Mouse (Mus musculus): ENCODE measurements around the gene Rpl3. TPM values are rescaled to one million over a fixed set of nuclear protein-coding genes. Genes with fewer than 3 reads are reported as not detected.

Rpl3 gene
- 1,493 and 2,101 TPM in 2 replicates for polyA plus RNA-seq (2021; fragmentation: Nextera tagmentation)
- long read RNA-seq, experiment 1, transcript Rpl3-204 (9 exons, 1,877 nt) = minor isoform, 41 of 8,830 reads
- long read RNA-seq, experiment 1, transcript Rpl3-201 (10 exons, 1,351 nt) = major isoform, 8,666 of 8,830 reads
- long read RNA-seq, experiment 1, partial matches to known transcripts = 47 of 8,830 reads
- long read RNA-seq, experiment 1, other reads (novel, unspliced or antisense) = 76 of 8,830 reads
- long read RNA-seq, experiment 2, transcript Rpl3-201 (10 exons, 1,351 nt) = major isoform, 2,482 of 2,657 reads
- long read RNA-seq, experiment 2, partial matches to known transcripts = 146 of 2,657 reads
- long read RNA-seq, experiment 2, other reads (novel, unspliced or antisense) = 28 of 2,657 reads

GRCm38 (mm10) chr15:80091121-80091955 lies at the start of gene Rpl3, which contains the start of gene Syngr1:
TSS of gene Rpl3 (minus strand) at chr15:80091868.
TSS of gene Syngr1 (plus strand) at chr15:80091334.

GRCm38 (mm10) chr15:80132993-80133586 lies 41.4 kb upstream of the Rpl3 start, which contains the start of gene Tab1:
TSS of gene Tab1 (plus strand) at chr15:80133127.

Other genes with a start within 250 kb of the Rpl3 start
- gene Apobec3, start 200.2 kb downstream of the Rpl3 start, polyA plus RNA-seq (2021; fragmentation: Nextera tagmentation) = 1.9 and 3.0 TPM in 2 replicates
- gene Cbx7, start 120.7 kb downstream of the Rpl3 start, polyA plus RNA-seq (2021; fragmentation: Nextera tagmentation) = 15.4 and 37.2 TPM in 2 replicates
- 7.8 and 11.7 TPM in 2 replicates for gene Pdgfb, start 76.9 kb downstream of the Rpl3 start, polyA plus RNA-seq (2021; fragmentation: Nextera tagmentation)
- gene Syngr1, start 534 bp downstream of the Rpl3 start, polyA plus RNA-seq (2021; fragmentation: Nextera tagmentation) = 126 and 202 TPM in 2 replicates
- gene Tab1, start 41.3 kb upstream of the Rpl3 start, polyA plus RNA-seq (2021; fragmentation: Nextera tagmentation) = 13.0 and 16.6 TPM in 2 replicates
- 14.3 and 15.9 TPM in 2 replicates for gene Mgat3, start 81.9 kb upstream of the Rpl3 start, polyA plus RNA-seq (2021; fragmentation: Nextera tagmentation)
- 10.7 and 13.6 TPM in 2 replicates for gene Mief1, start 142.2 kb upstream of the Rpl3 start, polyA plus RNA-seq (2021; fragmentation: Nextera tagmentation)
- not detected in 2 replicates for gene AC140267.1, start 144.0 kb upstream of the Rpl3 start, polyA plus RNA-seq (2021; fragmentation: Nextera tagmentation)
- 85.3 and 101 TPM in 2 replicates for gene Atf4, start 163.3 kb upstream of the Rpl3 start, polyA plus RNA-seq (2021; fragmentation: Nextera tagmentation)
- 104 and 108 TPM in 2 replicates for gene Rps19bp1, start 172.4 kb upstream of the Rpl3 start, polyA plus RNA-seq (2021; fragmentation: Nextera tagmentation)
- 2.2 and 2.9 TPM in 2 replicates for gene Cacna1i, start 195.4 kb upstream of the Rpl3 start, polyA plus RNA-seq (2021; fragmentation: Nextera tagmentation)

Measured in left cerebral cortex, adult 6 months (tissue).